Mouse (Mus musculus) CH12.LX (cell line): ENCODE data around the gene Fam178b. TPM values are rescaled to one million over a fixed set of nuclear protein-coding genes. Genes with fewer than 3 reads are reported as not detected.
A peak's percentile ranks its signal among the peaks of the same experiment; 100 is the strongest.

Source experiments
- DNase-seq: peaks from one replicate; pipeline ENCODE4 v3.0.0-alpha.2; 2013; ENCODE audit errors: extremely low read depth
- H3K27ac ChIP-seq: 2 replicates; pipeline ENCODE4 v1.5.1; 2012; ENCODE audit warnings: low read depth, mild to moderate bottlenecking, control low read depth, moderate library complexity; ENCODE audit not compliant: insufficient read depth
- H3K27me3 ChIP-seq: replicated peaks from 2 replicates; pipeline ENCODE3; 2012; ENCODE audit warnings: inconsistent platforms
- H3K36me3 ChIP-seq, 2 experiments: replicated peaks in 1 of 2; 2 replicates each; pipeline versions ENCODE3 to v1.6.1; 2012; ENCODE audit warnings: inconsistent platforms in 1 of 2, low read length in 1 of 2, mild to moderate bottlenecking in 1 of 2, mixed read lengths in 1 of 2, moderate library complexity in 1 of 2; ENCODE audit not compliant: control insufficient read depth in 1 of 2, insufficient read depth in 1 of 2
- H3K4me1 ChIP-seq, 2 experiments: 2 replicates each; pipeline ENCODE4 v1.6.1; 2012; ENCODE audit warnings: inconsistent platforms in 1 of 2, moderate library complexity in 1 of 2; ENCODE audit not compliant: insufficient read depth in 2 of 2, control insufficient read depth in 1 of 2
- H3K4me2 ChIP-seq: 2 replicates; pipeline ENCODE4 v1.6.1; 2012; ENCODE audit warnings: low read depth, mild to moderate bottlenecking, control low read depth; ENCODE audit not compliant: poor library complexity, insufficient read depth, severe bottlenecking
- H3K4me3 ChIP-seq, 3 experiments: fragments of 150-350 bp in 1 of 3; sonication (generic) in 1 of 3; replicated peaks in 1 of 3; 2 replicates each; pipeline versions ENCODE3 to v1.5.1; 2011 to 2012; ENCODE audit warnings: low read depth in 2 of 3, low read length in 2 of 3, mild to moderate bottlenecking in 2 of 3, moderate library complexity in 2 of 3, control low read depth in 1 of 3, improper control_type of control experiment in 1 of 3, inconsistent platforms in 1 of 3, mixed read lengths in 1 of 3; ENCODE audit not compliant: poor library complexity in 1 of 3
- H3K79me2 ChIP-seq: replicated peaks from 2 replicates; pipeline ENCODE4 v1.6.1; 2012; ENCODE audit warnings: mild to moderate bottlenecking, moderate library complexity; ENCODE audit not compliant: control insufficient read depth, poor library complexity, insufficient read depth, severe bottlenecking; ENCODE audit errors: extremely low read depth
- H3K9ac ChIP-seq: 2 replicates; pipeline ENCODE4 v1.6.1; 2012; ENCODE audit warnings: low read depth, mild to moderate bottlenecking, control low read depth, moderate library complexity; ENCODE audit not compliant: insufficient read depth
- H3K9me3 ChIP-seq: replicated peaks from 2 replicates; pipeline ENCODE3; 2012; ENCODE audit warnings: low read length, inconsistent platforms, mixed read lengths
- CHD1 ChIP-seq: IDR thresholded peaks from 2 replicates; pipeline ENCODE4 v1.6.1; 2012; ENCODE audit warnings: low read depth, low read length, improper control_type of control experiment, inconsistent platforms
- CHD2 ChIP-seq: IDR thresholded peaks from 2 replicates; pipeline ENCODE4 v1.6.1; 2011; ENCODE audit warnings: low read length, improper control_type of control experiment
- E2F4 ChIP-seq: IDR thresholded peaks from 2 replicates; pipeline ENCODE4 v1.6.1; 2011; ENCODE audit warnings: low read depth, low read length, improper control_type of control experiment; ENCODE audit not compliant: insufficient replicate concordance
- ELF1 ChIP-seq: IDR thresholded peaks from 2 replicates; pipeline ENCODE4 v1.6.1; 2014; ENCODE audit warnings: low read depth, mild to moderate bottlenecking, inconsistent platforms, low read length, improper control_type of control experiment
- EP300 ChIP-seq: IDR thresholded peaks from 2 replicates; pipeline ENCODE4 v1.6.1; 2011; ENCODE audit warnings: low read length, improper control_type of control experiment
- GABPA ChIP-seq: IDR thresholded peaks from 2 replicates; pipeline ENCODE4 v1.6.1; 2012; ENCODE audit warnings: low read depth, low read length, improper control_type of control experiment, inconsistent platforms; ENCODE audit not compliant: insufficient replicate concordance
- IRF4 ChIP-seq: IDR thresholded peaks from 2 replicates; pipeline ENCODE4 v1.6.1; 2014; ENCODE audit warnings: low read depth, mild to moderate bottlenecking, inconsistent platforms, low read length, improper control_type of control experiment
- MAFK ChIP-seq: IDR thresholded peaks from 2 replicates; pipeline ENCODE4 v1.6.1; 2011; ENCODE audit warnings: low read length, improper control_type of control experiment; ENCODE audit not compliant: insufficient replicate concordance
- MAZ ChIP-seq: IDR thresholded peaks from 2 replicates; pipeline ENCODE4 v1.6.1; 2012; ENCODE audit warnings: low read depth, mild to moderate bottlenecking, inconsistent platforms, low read length, improper control_type of control experiment, moderate library complexity
- MEF2A ChIP-seq: IDR thresholded peaks from 2 replicates; pipeline ENCODE4 v1.6.1; 2014; ENCODE audit warnings: low read depth, mild to moderate bottlenecking, inconsistent platforms, low read length, improper control_type of control experiment, borderline replicate concordance
- MXI1 ChIP-seq: IDR thresholded peaks from 2 replicates; pipeline ENCODE4 v1.6.1; 2011; ENCODE audit warnings: mild to moderate bottlenecking, low read depth, low read length, improper control_type of control experiment
- MYC ChIP-seq: IDR thresholded peaks from 2 replicates; pipeline ENCODE4 v1.6.1; 2011; ENCODE audit warnings: low read depth, mild to moderate bottlenecking, improper control_type of control experiment, low read length
- NELFE ChIP-seq: IDR thresholded peaks from 2 replicates; pipeline ENCODE4 v1.6.1; 2011; ENCODE audit warnings: low read depth, low read length, improper control_type of control experiment
- NRF1 ChIP-seq: IDR thresholded peaks from 2 replicates; pipeline ENCODE4 v1.6.1; 2014; ENCODE audit warnings: low read depth, mild to moderate bottlenecking, inconsistent platforms, low read length, improper control_type of control experiment, moderate library complexity
- PAX5 ChIP-seq: IDR thresholded peaks from 2 replicates; pipeline ENCODE4 v1.6.1; 2012; ENCODE audit warnings: low read length, inconsistent platforms, mixed read lengths
- POLR2A ChIP-seq: IDR thresholded peaks from 2 replicates; pipeline ENCODE4 v1.6.1; 2011; ENCODE audit warnings: low read depth, mild to moderate bottlenecking, improper control_type of control experiment, low read length
- POLR2AphosphoS2 ChIP-seq: IDR thresholded peaks from 2 replicates; pipeline ENCODE4 v1.6.1; 2011; ENCODE audit warnings: low read depth, low read length, improper control_type of control experiment
- RCOR1 ChIP-seq: conservative IDR thresholded peaks from 2 replicates; pipeline ENCODE4 v1.6.1; 2012; ENCODE audit warnings: low read depth, mild to moderate bottlenecking, inconsistent platforms, low read length, improper control_type of control experiment
- UBTF ChIP-seq: IDR thresholded peaks from 2 replicates; pipeline ENCODE4 v1.6.1; 2012; ENCODE audit warnings: low read depth, mild to moderate bottlenecking, inconsistent platforms, low read length, improper control_type of control experiment, moderate library complexity
- ZMIZ1 ChIP-seq: IDR thresholded peaks from 2 replicates; pipeline ENCODE4 v1.6.1; 2012; ENCODE audit warnings: low read depth, mild to moderate bottlenecking, inconsistent platforms, low read length, improper control_type of control experiment
- dilution Hi-C: fragments of 300-500 bp; cut with MboI; formaldehyde crosslinking; loops from 2 replicates; pipeline ENCODE4 v1.14.3; 2020; ENCODE audit warnings: low sequenced_read_pairs; ENCODE audit not compliant: extremely low pct_unique_long_range_greater_than_20kb, extremely low pct_ligation_motif_present
- in situ Hi-C: fragments of 300-500 bp; cut with MboI; formaldehyde crosslinking; loops from 3 replicates; pipeline ENCODE4 v1.14.3; 2019; ENCODE audit warnings: low sequenced_read_pairs, low pct_ligation_motif_present, low pct_unique_long_range_greater_than_20kb, mixed read lengths
- polyA plus RNA-seq: library from polyadenylated mRNA; unstranded; fragments of >175 nt; gene quantifications from 2 replicates; pipeline ENCODE4 v1.2.1, GENCODE M21; 2012; ENCODE audit warnings: low read depth; ENCODE audit not compliant: insufficient read length
- total RNA-seq, 2 experiments: library from RNA; depleted of rRNA; stranded (reverse); fragments of 300-350 nt in 1 of 2; fragments of >200 nt in 1 of 2; gene quantifications; 2 replicates each; pipeline ENCODE4 v1.2.3; 2012 to 2014

The Fam178b gene
- total and polyA plus RNA-seq, 3 experiments: 0.50 TPM; not detected in 2

- TF ChIP-seq POLR2AphosphoS2 (no peak), ZMIZ1 (peak; percentile 33; the same call in 1 of the 2 replicates), NELFE (peak; percentile 60), RCOR1 (0 out of 2 replicates have a peak, but pooled peaks have one; percentile 27), MXI1 (peak; percentile 80), NRF1 (no peak), MYC (peak; percentile 51; the same call in 1 of the 2 replicates), POLR2A (no peak; the same call in 1 of the 2 replicates), IRF4 (peak; percentile 71; the same call in 1 of the 2 replicates), E2F4 (peak; percentile 55; the same call in 1 of the 2 replicates)
Measured at GRCm38 (mm10) chr1:36556553-36557456, 126.2 kb downstream of the Fam178b start (continued).

DNA sequence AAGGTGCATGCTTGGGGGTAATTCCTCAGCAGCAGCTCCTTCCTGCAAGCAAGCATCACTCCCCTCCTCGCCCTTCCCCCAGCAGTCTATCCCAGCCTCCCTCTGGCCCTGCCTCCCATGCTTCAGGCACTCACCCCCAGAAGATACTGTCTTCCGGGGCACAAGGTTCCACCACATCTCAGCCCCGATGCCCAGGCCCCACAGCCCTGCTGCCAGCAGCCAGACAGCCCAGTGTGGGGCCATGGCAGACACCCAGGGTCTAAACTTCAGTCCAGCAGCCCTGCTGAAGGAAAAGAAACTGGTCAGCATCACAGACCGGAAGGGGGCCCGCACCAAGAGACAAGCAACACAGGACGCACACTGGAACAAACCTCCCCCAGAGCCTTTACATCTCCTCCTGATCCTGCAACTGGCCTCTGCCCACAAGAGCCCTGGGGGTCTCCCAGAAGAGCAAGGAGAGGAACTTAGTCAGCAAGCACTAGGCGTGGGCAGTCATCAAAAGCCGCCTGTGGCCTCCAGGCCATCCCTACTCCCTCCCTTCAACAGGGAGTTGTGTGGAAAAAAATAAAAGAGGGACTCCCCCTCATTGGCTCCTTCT, 127.1 kb downstream of the Fam178b start:
- peak overlapping the region; percentile 60 for H3K9ac ChIP-seq
- dilution Hi-C loops: no loop called here
- peak overlapping the region; percentile 32; the same call in 1 of the 2 replicates for H3K27ac ChIP-seq

DNA sequence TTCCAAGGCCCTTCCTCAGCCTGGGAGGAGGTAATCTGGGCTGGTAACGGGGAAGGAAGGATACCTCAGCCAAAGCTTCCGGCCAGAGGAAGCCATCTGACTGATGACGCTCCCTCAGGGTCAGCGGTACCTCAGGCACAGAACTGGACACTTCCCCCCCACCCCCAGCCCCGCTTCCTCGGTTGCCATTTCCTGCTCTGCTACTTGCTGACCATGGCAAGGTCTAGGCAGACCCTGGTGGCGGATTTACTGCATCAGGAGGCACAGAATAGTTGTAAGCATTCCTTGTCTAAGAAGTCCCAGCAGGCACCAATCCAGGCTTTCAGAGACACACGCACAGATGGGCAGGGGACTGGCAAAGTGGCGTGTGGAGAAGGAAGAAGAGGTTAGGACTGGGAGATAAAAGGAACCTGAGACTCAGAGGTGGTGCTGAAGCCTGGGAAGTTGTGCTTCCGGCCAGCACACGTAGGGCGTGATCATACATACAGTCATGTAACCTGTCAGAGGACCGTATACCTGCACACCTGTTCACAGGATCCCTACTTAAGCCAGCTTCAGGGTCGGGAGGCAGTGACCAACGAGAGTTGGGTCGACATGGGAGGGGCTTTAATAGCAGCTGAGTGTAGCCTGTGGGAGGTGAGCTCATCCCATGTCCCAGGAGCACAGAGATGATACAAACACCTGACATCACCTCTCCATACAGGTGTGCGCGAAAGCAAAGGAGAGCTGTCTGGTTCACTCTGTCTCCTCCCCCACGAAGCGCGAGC, 128.2 kb downstream of the Fam178b start:
- H3K9me3 ChIP-seq: no peaks in the 10 kb centered on the region
- TF ChIP-seq MAFK (no peak), ELF1 (no peak), UBTF (no peak), GABPA (no peak), ZMIZ1 (no peak), CHD1 (no peak), EP300 (no peak), PAX5 (no peak)
- H3K27me3 ChIP-seq: peaks cover 30% of the 10 kb centered on the region
- no peak overlapping the region for H3K27ac ChIP-seq
- in situ Hi-C loops: loop anchor here (5.0 kb wide), 1 partner anchor 77 kb away; no protein-coding TSS in a partner anchor
- no peak overlapping the region for H3K9ac ChIP-seq
- no peak overlapping the region for H3K4me3 ChIP-seq
- no peak for DNase-seq
- peaks cover 14 to 40% of the 10 kb centered on the region in 2 experiments for H3K4me1 ChIP-seq
- dilution Hi-C loops: no loop called here
- H3K4me2 ChIP-seq: no peak overlapping the region
- no peaks in the 10 kb centered on the region for H3K79me2 ChIP-seq
- H3K36me3 ChIP-seq: peaks cover 19 to 33% of the 10 kb centered on the region in 2 experiments

More for the DNA sequence above, 127.1 kb downstream of the Fam178b start:
- TF ChIP-seq MEF2A (no peak), ELF1 (0 out of 2 replicates have a peak, but pooled peaks have one; percentile 38), MAZ (no peak), CHD2 (0 out of 2 replicates have a peak, but pooled peaks have one; percentile 1)
- H3K4me2 ChIP-seq: peak overlapping the region; percentile 97
- H3K27me3 ChIP-seq: peaks cover 36% of the 10 kb centered on the region
- in situ Hi-C loops: loop anchor here (5.0 kb wide), 1 partner anchor 76 kb away; no protein-coding TSS in a partner anchor
- peaks cover 15 to 23% of the 10 kb centered on the region in 2 experiments for H3K36me3 ChIP-seq
- peak overlapping the region; percentile 58 to 77 (median 71) for H3K4me3 ChIP-seq
- H3K79me2 ChIP-seq: no peaks in the 10 kb centered on the region
- H3K9me3 ChIP-seq: no peaks in the 10 kb centered on the region
- H3K4me1 ChIP-seq: peaks cover 14 to 41% of the 10 kb centered on the region in 2 experiments
- peak; percentile 40 for DNase-seq
